Mouse (Mus musculus) spleen, postnatal 36 days (tissue): Measurements from ENCODE around the gene Cops2.
A peak's percentile ranks its signal among the peaks of the same experiment; 100 is the strongest.

ENCODE experiments used
- DNase-seq, 2 experiments: peaks; one replicate each; pipeline ENCODE4 v3.0.0; 2022; ENCODE audit warnings: low spot score in 2 of 2, mixed read lengths in 1 of 2

Cops2 gene

DNA sequence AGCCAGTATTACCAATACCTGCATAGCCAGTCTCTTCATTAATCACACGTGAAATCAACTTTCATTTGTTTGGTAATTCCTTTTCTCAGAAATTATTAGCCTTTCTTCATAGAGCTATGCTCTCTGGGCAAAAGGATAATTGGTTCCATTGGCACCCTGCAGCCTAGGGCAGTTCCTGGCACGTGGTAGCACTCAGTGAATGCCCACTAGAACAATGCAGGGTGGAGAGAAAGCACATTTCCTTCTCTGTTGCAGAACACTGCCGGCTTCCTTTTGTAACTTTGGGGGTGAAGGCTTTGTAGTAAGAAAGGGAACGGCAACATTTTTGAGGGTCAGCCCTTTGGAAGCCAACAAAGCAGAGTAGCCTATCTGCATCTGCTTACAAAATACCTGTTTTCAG lies 32.7 kb downstream of the Cops2 start:
- no peak for DNase-seq

DNA sequence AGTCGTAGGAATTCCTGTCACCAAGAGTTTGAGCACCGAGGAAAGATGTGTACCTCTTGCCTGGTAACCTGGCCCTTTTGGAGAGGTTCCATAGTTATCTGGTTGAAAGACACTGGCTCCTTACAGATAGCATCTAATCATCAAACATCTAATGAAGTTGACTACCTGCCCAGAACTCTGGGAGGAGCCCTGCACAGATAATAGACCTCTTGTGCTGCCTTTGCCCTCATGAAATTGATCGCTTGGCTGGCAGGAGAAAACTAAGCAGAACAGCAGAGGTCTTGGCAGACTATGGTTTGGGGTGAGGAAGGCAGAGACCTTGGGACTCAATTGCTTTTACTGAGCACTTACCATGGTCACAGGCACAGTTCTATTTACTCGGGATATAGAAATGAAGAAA lies 38.5 kb downstream of the Cops2 start:
- DNase-seq = no peak

DNA sequence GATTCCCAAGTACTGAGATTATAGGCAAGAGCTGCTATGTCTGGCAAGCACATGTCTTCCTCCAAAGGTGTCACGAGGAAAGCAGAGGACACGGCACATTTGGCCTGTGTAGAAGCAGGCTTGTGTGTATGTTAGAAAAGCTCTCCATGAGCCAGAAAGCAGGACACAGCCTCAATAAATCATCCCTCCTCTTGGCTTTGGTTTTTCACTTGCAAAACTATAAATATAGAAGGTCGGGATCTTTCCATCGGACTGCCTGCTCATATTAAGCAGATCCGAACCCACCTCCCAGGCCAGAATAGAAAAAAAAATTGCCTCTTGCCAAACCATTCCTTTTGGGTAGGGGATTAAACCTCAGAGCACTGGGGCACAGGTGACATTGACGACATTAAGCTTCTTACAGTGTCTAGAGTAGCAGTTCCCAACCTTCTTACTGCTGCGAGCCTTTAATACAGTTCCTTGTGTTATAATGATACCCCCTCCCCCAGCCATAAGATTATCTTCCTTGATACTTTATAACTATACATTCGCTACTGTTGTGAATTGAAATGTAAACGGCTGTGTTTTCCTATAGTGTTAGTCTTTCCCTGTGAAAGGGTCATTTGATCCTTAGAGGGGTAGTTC lies 44.9 kb downstream of the Cops2 start:
- DNase-seq = no peak

DNA sequence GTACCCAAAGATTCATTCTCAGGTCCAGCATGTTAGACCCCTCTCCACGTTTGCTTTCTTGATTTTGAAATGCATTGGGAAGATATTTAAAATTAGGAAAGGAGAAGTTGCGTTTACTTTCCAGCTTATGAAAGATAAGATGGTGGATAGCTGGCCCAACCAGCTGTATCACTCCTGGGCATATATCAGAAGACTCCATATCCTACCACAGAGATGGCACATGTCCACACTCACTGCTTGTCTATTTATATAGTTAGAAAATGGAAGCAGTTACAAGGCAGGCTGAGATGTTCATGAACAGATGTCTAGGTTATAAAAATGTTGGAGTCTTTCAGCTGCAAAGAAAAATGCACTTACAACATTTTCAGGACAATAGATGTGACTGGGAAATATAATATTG lies 47.6 kb downstream of the Cops2 start:
- DNase-seq = no peak

DNA sequence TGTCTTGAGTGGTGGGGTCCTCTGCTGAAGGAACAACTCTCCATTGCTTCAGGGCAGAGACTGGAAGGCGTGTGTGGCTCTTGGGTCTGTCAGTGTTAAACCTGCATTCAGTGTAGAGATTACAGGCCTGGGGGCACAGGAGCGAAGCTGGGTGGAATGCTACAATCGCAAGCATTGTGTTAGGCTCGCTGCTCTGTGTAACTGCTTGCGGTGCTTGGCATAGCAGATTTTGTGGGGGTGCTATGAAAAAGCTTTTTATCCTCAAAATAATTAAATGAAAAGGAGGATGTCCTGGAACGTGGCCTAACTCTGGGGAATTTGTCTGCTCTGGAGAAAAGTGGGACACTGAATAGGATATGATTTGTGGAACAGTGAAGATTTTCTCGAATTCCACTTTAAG lies 49.4 kb downstream of the Cops2 start:
- no peak for DNase-seq

DNA sequence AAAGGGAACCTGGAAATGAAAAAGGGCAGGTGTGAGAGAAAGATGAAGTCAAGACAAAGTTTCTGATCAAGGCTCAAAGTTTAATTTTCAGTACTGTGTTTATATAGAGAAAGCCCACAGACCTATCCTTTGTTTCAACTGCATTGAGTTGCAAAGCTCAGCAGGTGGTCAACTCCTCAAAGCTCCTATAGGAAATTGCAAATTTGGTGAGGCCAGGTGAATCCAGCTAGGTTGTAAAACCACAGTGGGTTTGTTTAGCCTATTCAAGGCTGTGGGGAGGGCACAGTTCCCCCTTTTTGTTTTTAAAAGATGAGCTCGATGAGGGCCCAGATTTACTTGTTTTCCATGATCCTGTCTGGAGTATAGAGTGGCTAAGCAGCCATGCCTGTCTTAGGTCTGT lies 53.1 kb downstream of the Cops2 start:
- no peak for DNase-seq

DNA sequence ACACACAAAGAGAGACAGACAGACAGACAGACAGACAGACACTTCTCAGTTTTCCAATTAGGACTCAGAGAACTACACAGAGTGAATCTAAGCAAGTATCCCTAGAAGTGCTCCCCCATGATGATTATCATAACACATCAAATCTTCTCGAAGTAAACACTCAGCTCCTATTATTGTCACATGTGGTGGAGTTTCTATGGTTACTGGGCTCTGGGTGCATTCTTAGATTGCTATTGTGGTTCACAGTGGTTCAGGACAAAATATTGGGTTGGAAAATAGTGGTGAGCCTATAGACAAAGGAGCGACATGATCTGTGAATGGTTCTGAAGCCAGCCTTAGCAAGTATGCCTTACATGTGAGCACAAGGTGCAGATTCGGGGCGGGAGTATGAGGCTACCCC lies 57.0 kb downstream of the Cops2 start:
- no peak for DNase-seq

DNA sequence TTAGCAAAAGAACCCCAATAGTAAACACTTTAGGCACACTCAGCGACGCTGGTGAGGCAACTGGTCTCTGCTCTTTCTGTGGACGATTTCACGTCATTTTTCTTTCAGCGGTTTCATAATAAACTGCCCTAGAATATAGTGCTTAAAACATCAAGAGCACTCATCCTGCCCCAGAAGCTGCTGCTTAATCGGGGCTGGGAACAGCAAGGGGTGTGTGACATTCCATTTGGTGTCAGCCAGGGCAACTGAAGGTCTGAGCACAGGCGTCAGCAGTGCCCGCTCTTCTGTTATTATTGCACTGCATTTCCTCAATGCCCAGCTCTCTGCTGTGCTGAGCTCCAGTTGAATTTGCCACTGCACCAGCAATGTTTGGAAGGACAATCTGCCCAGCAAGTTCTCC lies 57.9 kb downstream of the Cops2 start:
- DNase-seq = no peak

DNA sequence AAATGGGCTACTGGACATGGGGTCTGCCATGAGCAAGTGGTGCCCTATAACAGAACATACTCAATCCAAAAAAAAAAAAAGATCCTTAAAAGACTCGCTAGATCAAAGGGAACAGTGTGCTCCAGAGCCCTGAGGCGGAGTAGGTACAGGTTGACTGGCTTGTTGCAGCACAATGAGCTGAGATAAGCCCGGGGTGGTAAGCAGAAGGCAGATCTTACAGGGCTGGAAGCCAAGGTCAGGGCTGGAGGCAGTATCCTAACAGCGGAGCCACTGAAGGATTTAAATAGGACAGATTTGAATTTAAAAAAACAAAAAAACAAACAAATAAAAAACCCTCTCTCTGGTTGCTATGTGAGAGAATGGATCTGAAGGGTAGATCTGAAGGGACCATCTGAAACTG lies 58.5 kb downstream of the Cops2 start:
- no peak for DNase-seq

DNA sequence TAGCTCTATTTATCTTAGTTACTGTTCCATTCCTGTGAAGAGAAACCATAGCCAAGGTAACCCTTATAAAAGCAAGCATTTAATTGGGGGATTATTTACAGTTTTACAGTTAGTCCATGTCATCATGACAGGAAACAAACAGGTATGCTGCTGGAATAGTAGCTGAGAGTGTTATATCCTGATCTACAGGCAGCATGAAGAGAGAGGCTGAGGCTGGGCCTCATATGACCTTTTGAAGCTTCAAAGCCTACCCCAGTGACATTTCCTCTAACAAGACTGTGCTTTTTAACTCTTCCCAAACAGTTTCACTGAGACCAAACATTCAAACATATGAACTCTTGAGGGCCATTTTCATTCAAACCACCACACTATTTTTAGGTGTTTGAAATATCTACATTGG lies 61.1 kb downstream of the Cops2 start:
- no peak for DNase-seq

DNA sequence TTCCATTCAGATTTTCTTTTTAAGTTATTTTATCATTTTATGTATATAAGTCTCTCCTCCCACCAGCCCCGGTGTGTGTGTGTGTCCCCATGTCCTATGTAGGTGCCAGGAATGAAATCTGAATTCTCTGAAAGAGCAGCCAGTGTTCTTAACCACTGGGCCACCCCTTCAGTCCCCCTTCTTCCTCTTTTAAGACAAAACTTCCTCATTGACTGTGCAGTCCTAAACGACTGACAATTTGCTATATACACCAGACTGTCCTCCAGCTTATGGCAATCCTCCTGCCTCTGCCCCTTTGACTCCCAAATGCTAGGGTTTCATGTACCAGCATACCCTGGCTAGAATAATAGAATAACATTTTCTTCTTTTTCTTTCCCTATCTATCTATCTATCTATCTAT lies 63.8 kb downstream of the Cops2 start:
- DNase-seq = no peak

DNA sequence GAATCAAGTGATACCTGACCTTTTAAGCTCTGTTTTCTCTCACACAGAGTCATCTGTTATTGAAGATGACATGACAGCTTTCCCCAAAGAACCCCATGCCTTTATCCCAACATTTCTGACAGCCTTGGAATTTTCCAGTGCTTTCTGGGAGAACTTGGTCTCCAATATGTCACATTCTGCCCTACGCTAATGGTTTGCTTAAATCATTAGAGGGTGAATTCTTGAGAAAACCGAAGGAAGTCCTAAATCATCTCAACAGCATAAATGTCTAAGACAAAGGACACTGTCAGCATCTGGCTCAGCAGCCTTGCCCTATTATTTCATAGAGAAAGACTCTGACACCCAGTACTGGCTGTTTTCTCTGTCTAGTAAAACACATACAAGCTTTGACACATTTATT lies 64.8 kb downstream of the Cops2 start:
- DNase-seq = no peak

DNA sequence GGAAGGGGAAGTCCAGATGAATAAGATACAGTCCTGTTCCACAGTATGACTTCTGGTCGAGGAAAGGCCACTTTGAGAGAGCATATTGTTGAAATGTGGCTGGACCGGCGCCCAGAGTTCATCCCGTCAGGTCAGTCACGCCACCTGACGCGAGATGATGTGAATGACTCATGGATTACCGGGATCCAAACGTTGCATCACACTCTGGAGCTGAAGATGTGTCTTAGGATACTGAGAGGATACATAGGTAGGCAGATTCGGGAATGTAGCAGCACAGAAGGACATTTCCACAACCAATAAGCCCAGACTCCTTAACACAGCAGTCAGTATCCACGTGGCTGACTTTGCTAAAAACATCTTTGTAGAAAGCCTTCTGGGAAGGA lies 66.1 kb downstream of the Cops2 start:
- no peak for DNase-seq

DNA sequence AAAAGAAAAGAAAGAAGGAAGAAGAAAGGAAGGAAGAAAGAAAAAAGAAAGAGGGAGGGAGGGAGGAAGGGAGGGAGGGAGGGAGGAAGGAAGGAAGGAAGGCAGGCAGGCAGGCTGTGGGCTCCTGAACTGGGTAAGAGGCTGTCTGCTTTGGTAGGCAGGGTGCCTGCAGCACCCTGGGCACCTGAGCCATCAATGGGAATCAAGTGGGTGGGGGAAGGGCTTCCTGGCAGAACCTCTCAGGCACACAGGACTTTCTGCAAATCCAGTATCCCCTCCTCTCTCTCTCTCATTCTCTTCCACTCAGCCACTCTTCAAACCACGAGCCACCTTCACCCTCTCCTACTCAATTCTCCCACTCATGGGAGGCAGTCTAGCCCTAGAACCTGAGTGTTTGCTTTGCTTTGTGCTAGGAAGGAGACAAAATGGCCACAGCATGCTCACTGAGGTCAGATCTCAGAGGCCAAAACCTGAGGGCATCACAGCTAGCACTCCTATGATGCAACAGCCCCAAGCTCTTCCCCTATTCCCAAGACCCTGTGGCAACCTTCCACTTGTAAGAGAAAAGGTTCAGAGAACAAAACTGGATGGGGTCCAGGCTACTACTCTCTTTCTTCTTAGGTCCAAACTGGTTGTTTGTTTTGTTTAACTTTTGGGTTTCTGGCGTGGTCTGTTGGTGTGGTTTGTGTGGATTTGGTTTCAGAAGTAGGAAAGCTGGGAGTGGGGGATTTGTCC lies 66.6 kb downstream of the Cops2 start:
- no peak for DNase-seq

DNA sequence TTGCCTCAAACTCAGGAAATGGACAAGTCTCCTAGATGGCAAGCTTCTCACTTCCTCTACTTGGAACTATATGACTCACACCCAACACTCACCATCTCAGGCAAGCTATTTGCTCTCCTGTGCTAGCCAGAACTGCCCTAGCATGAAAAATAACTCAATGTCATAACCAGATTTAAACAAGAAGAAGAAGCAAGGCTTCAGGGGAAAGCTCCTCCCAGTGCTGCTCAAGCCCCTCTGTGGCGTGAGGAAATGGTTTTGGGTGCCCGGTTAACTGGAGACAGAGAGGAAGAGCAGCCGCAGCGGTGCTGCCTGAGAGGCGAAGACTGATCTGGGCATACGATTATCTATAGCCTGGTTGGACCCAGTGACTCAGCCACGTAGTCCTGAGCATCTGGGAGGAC lies 67.5 kb downstream of the Cops2 start:
- DNase-seq = peak in 1 of 2 experiments; percentile 4

DNA sequence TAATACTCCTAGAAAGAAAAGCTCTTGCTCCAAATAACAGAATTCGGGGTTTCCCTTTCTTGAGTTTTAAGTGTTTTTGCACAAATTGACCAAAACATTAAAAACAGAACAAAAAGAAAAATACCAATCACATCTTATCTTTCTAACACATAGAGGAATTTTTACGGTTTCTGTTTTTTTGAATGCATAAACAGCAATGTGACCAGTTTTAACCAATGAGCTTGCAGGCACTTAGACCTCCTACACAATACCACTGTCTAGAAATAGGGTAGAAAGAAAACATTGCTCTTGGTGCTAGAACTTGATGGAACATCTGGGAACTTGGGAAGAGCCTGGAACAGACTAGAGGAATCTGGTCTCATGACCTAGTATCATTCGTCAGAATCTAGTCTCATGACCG lies 68.7 kb downstream of the Cops2 start:
- DNase-seq = no peak

DNA sequence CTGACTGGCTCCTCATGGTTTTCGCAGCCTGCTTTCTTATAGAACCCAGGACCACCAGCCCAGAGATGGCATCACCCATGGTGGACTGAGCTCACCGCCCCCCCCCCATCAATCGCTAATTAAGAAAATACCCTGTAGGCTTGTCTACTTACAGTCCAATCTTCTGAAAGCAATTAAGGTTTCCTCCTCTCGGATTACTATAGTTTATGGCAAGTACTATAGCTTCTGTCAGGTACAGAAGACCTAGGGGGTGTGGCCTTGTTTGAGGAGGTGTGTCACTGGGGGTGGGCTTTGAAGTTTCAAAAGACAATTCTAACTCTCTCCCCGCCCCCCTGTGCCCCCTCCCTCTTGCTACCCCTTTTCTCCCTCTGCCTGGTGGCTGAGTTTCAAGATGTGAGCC lies 69.7 kb downstream of the Cops2 start:
- no peak for DNase-seq

DNA sequence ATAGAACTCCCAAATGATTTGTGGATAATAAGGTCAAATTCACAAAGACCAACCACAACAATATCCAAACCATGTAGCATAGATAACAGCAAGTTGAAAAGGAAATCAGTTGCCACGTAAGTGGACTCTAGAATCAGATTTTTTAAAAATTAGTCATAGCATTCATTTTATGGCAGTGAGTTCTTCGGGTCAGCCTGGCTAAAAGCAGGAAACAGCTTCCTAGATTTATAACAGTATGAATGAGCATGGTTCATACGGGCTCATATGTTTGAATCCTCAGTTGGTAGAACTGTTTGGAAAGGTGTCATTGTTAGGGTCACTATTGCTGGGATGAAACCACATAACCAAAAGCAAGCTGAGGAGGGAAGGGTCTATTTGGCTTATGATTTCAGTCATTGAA lies 70.2 kb downstream of the Cops2 start:
- no peak for DNase-seq

DNA sequence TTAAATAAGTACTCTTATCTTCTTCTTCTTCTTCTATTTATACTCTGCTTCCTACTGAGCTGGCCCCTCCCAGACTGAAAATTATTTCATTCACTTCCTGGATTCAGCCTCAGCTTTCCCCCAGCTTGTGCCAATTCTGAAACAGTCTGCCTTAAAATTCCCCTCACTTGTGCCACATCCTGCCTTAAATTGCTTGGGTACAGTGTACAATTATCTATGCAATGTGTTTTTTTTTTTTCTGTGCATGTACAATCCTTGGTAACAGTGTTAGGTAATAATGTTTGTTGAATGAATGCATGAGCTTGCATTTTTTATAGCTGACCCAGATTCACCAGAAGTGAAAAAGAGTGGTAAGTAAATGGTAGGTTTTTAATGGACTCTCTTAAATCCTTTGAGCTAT lies 70.6 kb downstream of the Cops2 start:
- no peak for DNase-seq

DNA sequence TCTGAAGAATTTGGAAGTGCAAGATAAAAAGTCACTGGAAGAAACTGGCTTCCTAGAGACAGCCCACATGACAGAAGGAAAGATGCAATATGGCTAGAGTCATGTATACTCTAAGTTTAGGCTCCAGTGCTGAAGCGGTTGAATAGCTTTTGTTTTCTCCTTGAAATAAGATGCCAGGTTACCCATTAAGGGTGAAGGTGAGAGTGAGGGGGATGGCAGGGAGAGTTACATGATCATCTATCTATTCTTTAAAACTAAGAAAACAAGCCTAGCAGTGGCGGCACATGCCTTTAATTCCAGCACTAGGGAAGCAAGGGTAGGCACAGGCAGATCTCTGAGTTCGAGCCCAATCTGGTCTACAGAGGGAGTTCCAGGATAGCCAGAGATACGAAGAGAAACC lies 73.9 kb downstream of the Cops2 start:
- no peak for DNase-seq

DNA sequence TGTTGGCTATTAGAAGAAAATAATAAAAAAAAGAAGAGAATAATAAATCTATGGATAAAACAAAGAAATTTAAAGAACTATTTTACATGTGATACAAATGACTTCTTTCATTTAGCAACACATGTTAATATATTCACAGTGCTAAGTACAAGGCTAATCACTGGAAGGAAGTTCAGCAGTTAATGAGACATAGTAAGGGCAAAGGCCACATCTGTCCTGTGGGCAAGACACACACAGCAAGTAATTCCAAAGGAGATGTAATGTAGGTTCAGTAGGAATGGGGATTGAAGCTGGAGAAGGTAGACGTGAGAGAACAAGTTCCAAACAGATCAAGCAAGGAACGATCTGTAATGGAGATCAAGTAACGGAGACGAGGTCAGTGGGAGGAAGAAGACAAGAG lies 74.5 kb downstream of the Cops2 start:
- DNase-seq = no peak

DNA sequence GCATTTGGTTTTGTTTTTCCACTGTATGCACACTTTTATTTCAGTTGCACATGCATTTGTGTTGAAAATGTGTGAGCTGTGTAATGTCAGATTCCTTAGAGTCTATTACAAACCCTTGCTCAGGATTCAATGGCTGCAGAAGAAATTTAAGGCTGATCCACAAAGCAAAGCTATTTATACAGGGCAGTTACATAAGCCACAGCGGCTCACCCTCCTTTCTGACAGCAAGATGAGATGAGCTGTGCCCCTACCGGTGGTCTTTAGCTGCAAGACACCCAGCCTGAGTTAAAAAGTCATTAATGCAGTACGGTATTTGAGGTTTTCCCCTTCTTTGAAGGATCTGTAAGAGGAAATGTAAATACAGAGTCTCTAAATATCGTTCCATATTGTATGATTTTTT lies 75.1 kb downstream of the Cops2 start:
- no peak for DNase-seq

DNA sequence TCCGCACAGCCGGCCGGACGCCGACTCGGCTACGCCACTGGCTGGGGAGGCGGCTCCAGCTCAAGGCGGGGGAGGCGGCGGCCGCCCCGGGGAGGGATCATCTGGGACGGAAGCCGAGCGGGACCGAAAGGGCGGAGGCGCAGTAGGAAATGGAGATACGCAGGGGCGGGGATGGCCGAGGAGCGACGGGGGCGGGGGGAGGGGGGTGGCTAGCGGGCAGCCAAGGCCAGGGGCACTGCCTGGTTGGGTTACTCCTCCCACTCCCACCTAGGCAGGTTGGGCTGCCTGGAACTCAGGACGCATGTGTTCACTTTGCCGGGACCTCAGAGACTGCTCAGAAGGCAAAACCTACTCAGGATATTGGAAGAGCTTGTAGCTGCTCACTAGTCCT lies 76.2 kb downstream of the Cops2 start, which contains the start of gene Secisbp2l:
Gene Secisbp2l, minus strand, starts transcription at position 152 of the 391 bp plus-strand sequence.
- DNase-seq = peak; percentile 87 to 89
